Mouse (Mus musculus) CH12.LX (cell line): ENCODE measurements around the gene Ascl1. TPM values are rescaled to one million over a fixed set of nuclear protein-coding genes. Genes with fewer than 3 reads are reported as not detected.

Experiments
- DNase-seq: peaks from one replicate; pipeline ENCODE4 v3.0.0-alpha.2; 2013; ENCODE audit errors: extremely low read depth
- H3K27ac ChIP-seq: 2 replicates; pipeline ENCODE4 v1.5.1; 2012; ENCODE audit warnings: low read depth, mild to moderate bottlenecking, control low read depth, moderate library complexity; ENCODE audit not compliant: insufficient read depth
- H3K27me3 ChIP-seq: replicated peaks from 2 replicates; pipeline ENCODE3; 2012; ENCODE audit warnings: inconsistent platforms
- H3K36me3 ChIP-seq, 2 experiments: replicated peaks in 1 of 2; 2 replicates each; pipeline versions ENCODE3 to v1.6.1; 2012; ENCODE audit warnings: inconsistent platforms in 1 of 2, low read length in 1 of 2, mild to moderate bottlenecking in 1 of 2, mixed read lengths in 1 of 2, moderate library complexity in 1 of 2; ENCODE audit not compliant: control insufficient read depth in 1 of 2, insufficient read depth in 1 of 2
- H3K4me1 ChIP-seq, 2 experiments: 2 replicates each; pipeline ENCODE4 v1.6.1; 2012; ENCODE audit warnings: inconsistent platforms in 1 of 2, moderate library complexity in 1 of 2; ENCODE audit not compliant: insufficient read depth in 2 of 2, control insufficient read depth in 1 of 2
- H3K4me2 ChIP-seq: 2 replicates; pipeline ENCODE4 v1.6.1; 2012; ENCODE audit warnings: low read depth, mild to moderate bottlenecking, control low read depth; ENCODE audit not compliant: poor library complexity, insufficient read depth, severe bottlenecking
- H3K4me3 ChIP-seq, 3 experiments: fragments of 150-350 bp in 1 of 3; sonication (generic) in 1 of 3; replicated peaks in 1 of 3; 2 replicates each; pipeline versions ENCODE3 to v1.5.1; 2011 to 2012; ENCODE audit warnings: low read depth in 2 of 3, low read length in 2 of 3, mild to moderate bottlenecking in 2 of 3, moderate library complexity in 2 of 3, control low read depth in 1 of 3, improper control_type of control experiment in 1 of 3, inconsistent platforms in 1 of 3, mixed read lengths in 1 of 3; ENCODE audit not compliant: poor library complexity in 1 of 3
- H3K79me2 ChIP-seq: replicated peaks from 2 replicates; pipeline ENCODE4 v1.6.1; 2012; ENCODE audit warnings: mild to moderate bottlenecking, moderate library complexity; ENCODE audit not compliant: control insufficient read depth, poor library complexity, insufficient read depth, severe bottlenecking; ENCODE audit errors: extremely low read depth
- H3K9ac ChIP-seq: 2 replicates; pipeline ENCODE4 v1.6.1; 2012; ENCODE audit warnings: low read depth, mild to moderate bottlenecking, control low read depth, moderate library complexity; ENCODE audit not compliant: insufficient read depth
- H3K9me3 ChIP-seq: replicated peaks from 2 replicates; pipeline ENCODE3; 2012; ENCODE audit warnings: low read length, inconsistent platforms, mixed read lengths
- CHD2 ChIP-seq: IDR thresholded peaks from 2 replicates; pipeline ENCODE4 v1.6.1; 2011; ENCODE audit warnings: low read length, improper control_type of control experiment
- E2F4 ChIP-seq: IDR thresholded peaks from 2 replicates; pipeline ENCODE4 v1.6.1; 2011; ENCODE audit warnings: low read depth, low read length, improper control_type of control experiment; ENCODE audit not compliant: insufficient replicate concordance
- ELF1 ChIP-seq: IDR thresholded peaks from 2 replicates; pipeline ENCODE4 v1.6.1; 2014; ENCODE audit warnings: low read depth, mild to moderate bottlenecking, inconsistent platforms, low read length, improper control_type of control experiment
- ETS1 ChIP-seq: conservative IDR thresholded peaks from 2 replicates; pipeline ENCODE4 v1.6.1; 2012; ENCODE audit warnings: low read depth, mild to moderate bottlenecking, inconsistent platforms, low read length, improper control_type of control experiment, moderate library complexity
- IRF4 ChIP-seq: IDR thresholded peaks from 2 replicates; pipeline ENCODE4 v1.6.1; 2014; ENCODE audit warnings: low read depth, mild to moderate bottlenecking, inconsistent platforms, low read length, improper control_type of control experiment
- JUND ChIP-seq: conservative IDR thresholded peaks from 2 replicates; pipeline ENCODE4 v1.6.1; 2011; ENCODE audit warnings: low read depth, low read length, improper control_type of control experiment
- MXI1 ChIP-seq: IDR thresholded peaks from 2 replicates; pipeline ENCODE4 v1.6.1; 2011; ENCODE audit warnings: mild to moderate bottlenecking, low read depth, low read length, improper control_type of control experiment
- MYC ChIP-seq: IDR thresholded peaks from 2 replicates; pipeline ENCODE4 v1.6.1; 2011; ENCODE audit warnings: low read depth, mild to moderate bottlenecking, improper control_type of control experiment, low read length
- NRF1 ChIP-seq: IDR thresholded peaks from 2 replicates; pipeline ENCODE4 v1.6.1; 2014; ENCODE audit warnings: low read depth, mild to moderate bottlenecking, inconsistent platforms, low read length, improper control_type of control experiment, moderate library complexity
- POLR2A ChIP-seq: IDR thresholded peaks from 2 replicates; pipeline ENCODE4 v1.6.1; 2011; ENCODE audit warnings: low read depth, mild to moderate bottlenecking, improper control_type of control experiment, low read length
- POLR2AphosphoS2 ChIP-seq: IDR thresholded peaks from 2 replicates; pipeline ENCODE4 v1.6.1; 2011; ENCODE audit warnings: low read depth, low read length, improper control_type of control experiment
- RCOR1 ChIP-seq: conservative IDR thresholded peaks from 2 replicates; pipeline ENCODE4 v1.6.1; 2012; ENCODE audit warnings: low read depth, mild to moderate bottlenecking, inconsistent platforms, low read length, improper control_type of control experiment
- SMC3 ChIP-seq: IDR thresholded peaks from 2 replicates; pipeline ENCODE4 v1.6.1; 2011; ENCODE audit warnings: low read depth, low read length, improper control_type of control experiment
- TCF12 ChIP-seq: IDR thresholded peaks from 2 replicates; pipeline ENCODE4 v1.6.1; 2014; ENCODE audit warnings: low read depth, mild to moderate bottlenecking, inconsistent platforms, low read length, improper control_type of control experiment
- ZKSCAN1 ChIP-seq: IDR thresholded peaks from 2 replicates; pipeline ENCODE4 v1.6.1; 2012; ENCODE audit warnings: low read depth, inconsistent platforms, low read length, improper control_type of control experiment, borderline replicate concordance
- ZNF384 ChIP-seq: IDR thresholded peaks from 2 replicates; pipeline ENCODE4 v1.6.1; 2012; ENCODE audit warnings: low read depth, low read length, improper control_type of control experiment, inconsistent platforms
- dilution Hi-C: fragments of 300-500 bp; cut with MboI; formaldehyde crosslinking; loops from 2 replicates; pipeline ENCODE4 v1.14.3; 2020; ENCODE audit warnings: low sequenced_read_pairs; ENCODE audit not compliant: extremely low pct_unique_long_range_greater_than_20kb, extremely low pct_ligation_motif_present
- in situ Hi-C: fragments of 300-500 bp; cut with MboI; formaldehyde crosslinking; loops from 3 replicates; pipeline ENCODE4 v1.14.3; 2019; ENCODE audit warnings: low sequenced_read_pairs, low pct_ligation_motif_present, low pct_unique_long_range_greater_than_20kb, mixed read lengths
- polyA plus RNA-seq: library from polyadenylated mRNA; unstranded; fragments of >175 nt; gene quantifications from 2 replicates; pipeline ENCODE4 v1.2.1, GENCODE M21; 2012; ENCODE audit warnings: low read depth; ENCODE audit not compliant: insufficient read length
- total RNA-seq, 2 experiments: library from RNA; depleted of rRNA; stranded (reverse); fragments of 300-350 nt in 1 of 2; fragments of >200 nt in 1 of 2; gene quantifications; 2 replicates each; pipeline ENCODE4 v1.2.3; 2012 to 2014

Gene Ascl1
- total and polyA plus RNA-seq, 3 experiments: not detected

DNA sequence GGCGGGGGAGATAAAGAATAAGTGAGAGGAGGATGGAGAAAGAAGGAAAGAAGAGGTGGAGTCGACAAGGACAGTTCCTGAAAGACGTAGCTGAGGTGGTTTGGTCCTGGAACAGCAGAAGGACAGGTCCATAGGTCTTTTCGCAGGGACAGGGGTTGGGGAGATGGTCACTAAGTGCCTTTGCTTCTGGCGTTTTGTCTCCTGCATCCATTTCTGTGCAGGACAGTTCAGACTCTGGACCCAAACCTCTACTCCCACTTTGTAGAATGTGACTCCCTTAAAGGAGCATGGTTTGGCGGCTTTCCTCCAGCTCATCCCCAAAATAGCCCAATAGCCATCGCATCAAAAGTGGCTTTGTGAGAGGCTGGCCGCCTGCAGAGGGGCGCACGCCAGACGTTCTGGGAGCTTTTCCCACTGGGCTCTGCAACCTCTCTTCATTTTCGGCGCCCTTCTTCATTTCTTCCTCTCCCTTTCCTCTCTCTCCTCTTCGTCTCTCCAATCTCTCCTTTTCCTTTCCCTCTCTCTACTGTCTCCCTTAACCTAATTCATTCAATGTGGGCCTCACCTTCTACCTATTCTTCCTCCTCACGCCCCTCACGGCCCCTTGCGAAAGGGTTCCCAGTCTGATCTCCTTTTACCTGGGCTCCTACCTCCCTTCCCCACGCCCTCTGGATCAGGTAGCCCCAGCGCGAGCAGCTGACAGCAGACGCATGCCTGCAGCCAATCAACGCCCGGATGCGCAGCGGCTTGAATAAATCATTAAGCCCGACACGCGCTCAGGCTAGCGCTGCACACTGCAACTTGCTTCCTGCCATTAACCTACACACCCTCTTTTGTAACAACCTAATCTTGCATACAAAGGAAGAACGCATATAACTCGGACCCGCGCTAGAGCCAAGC, 7.5 kb downstream of the Ascl1 start:
- no peaks in the 10 kb centered on the region for H3K79me2 ChIP-seq
- TF ChIP-seq JUND: no peak
- no peak for TF ChIP-seq ZNF384
- TF ChIP-seq E2F4: no peak
- no peak for TF ChIP-seq SMC3
- TF ChIP-seq CHD2: no peak
- no peaks in the 10 kb centered on the region; a peak in 1 of 4 replicates for H3K4me1 ChIP-seq
- in situ Hi-C loops: no loop called here
- H3K4me2 ChIP-seq: no peak overlapping the region
- H3K36me3 ChIP-seq: no peaks in the 10 kb centered on the region
- no peaks in the 10 kb centered on the region for H3K9me3 ChIP-seq
- no peak overlapping the region for H3K27ac ChIP-seq
- dilution Hi-C loops: no loop called here
- no peak overlapping the region for H3K9ac ChIP-seq
- H3K27me3 ChIP-seq: no peaks in the 10 kb centered on the region
- no peak overlapping the region for H3K4me3 ChIP-seq
- no peak for DNase-seq

DNA sequence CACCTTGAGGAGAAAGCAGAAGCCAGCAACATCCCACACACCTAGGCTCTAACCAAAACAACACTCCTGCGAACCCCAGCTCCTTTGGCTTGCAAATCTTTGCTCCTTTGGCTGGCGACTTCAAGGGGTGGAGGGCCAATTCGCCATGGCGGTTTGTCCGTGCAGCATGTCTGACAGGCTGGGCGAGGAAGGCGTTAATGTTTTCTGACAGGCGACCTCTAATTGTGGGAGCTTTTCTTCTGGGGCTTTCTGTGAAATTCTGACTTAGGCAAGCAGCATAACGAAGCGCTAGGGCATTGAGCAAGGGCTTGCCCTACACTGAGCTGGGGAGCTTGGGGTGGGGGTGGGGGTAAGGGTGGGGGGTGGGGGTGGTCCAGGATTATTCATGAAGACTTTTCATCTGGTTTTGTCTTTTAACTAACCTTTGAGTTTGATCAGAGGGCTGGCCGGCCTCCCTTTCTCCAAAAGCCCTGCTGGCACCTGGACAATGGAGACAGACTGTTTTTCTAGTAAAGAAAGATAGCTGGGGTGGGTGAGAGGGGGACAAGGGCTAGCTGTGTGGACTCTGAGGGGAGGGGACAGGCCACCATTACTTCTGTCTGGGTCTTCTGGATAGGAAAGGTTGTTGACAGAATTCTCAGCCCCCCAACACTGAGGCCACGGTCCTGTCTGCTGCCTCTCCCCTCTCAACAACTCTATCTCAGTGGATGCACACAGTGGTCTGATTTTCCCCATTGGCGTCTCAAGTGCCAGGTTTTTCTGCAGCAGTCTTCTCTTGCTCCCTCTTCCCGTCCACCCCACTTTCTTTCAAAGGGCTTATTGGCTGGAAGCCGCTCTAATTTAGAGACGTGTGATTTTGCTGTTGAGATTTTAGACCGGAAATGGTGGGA, 8.4 kb downstream of the Ascl1 start:
- in situ Hi-C loops (no loop called here), dilution Hi-C loops (no loop called here)
- Histone ChIP-seq H3K4me3 (no peak overlapping the region), H3K79me2 (no peaks in the 10 kb centered on the region), H3K27me3 (no peaks in the 10 kb centered on the region), H3K4me1 (no peaks in the 10 kb centered on the region; a peak in 1 of 4 replicates), H3K4me2 (no peak overlapping the region), H3K9ac (no peak overlapping the region), H3K36me3 (no peaks in the 10 kb centered on the region), H3K27ac (no peak overlapping the region), H3K9me3 (no peaks in the 10 kb centered on the region)
- TF ChIP-seq JUND (no peak), POLR2A (no peak), RCOR1 (no peak), IRF4 (no peak), MYC (no peak), TCF12 (no peak), ETS1 (no peak), NRF1 (no peak), MXI1 (no peak), ELF1 (no peak), SMC3 (no peak), CHD2 (no peak), ZKSCAN1 (no peak), POLR2AphosphoS2 (no peak)
- no peak for DNase-seq
